Mouse (Mus musculus) liver, embryonic 14.5 days (tissue): ENCODE results near the gene Phyhipl. TPM values are rescaled to one million over a fixed set of nuclear protein-coding genes. Genes with fewer than 3 reads are reported as not detected.

Source experiments
- ATAC-seq: fragments of 200-750 bp; cut with Nextera tagmentation; 2 replicates; pipeline ENCODE4 v1.8.0; 2017; ENCODE audit warnings: moderate number of reproducible peaks, mild to moderate bottlenecking, moderate library complexity; ENCODE audit not compliant: insufficient read depth
- DNase-seq, 3 experiments: peaks; one replicate each; pipeline ENCODE4 v3.0.0-alpha.2; 2012 to 2013; ENCODE audit warnings: low read depth in 3 of 3, low spot score in 3 of 3
- H3K27ac ChIP-seq: fragments of 300-500 bp; sonication (generic); 2 replicates; pipeline ENCODE4 v1.5.1; 2014; ENCODE audit warnings: moderate library complexity, mild to moderate bottlenecking, control low read depth, inconsistent platforms
- H3K27me3 ChIP-seq: fragments of 300-500 bp; sonication (generic); 2 replicates; pipeline ENCODE4 v1.6.1; 2014; ENCODE audit warnings: mild to moderate bottlenecking, low read length, moderate library complexity; ENCODE audit not compliant: control insufficient read depth, insufficient read depth
- H3K36me3 ChIP-seq: fragments of 300-500 bp; sonication (generic); replicated peaks from 2 replicates; pipeline ENCODE4 v1.6.1; 2014; ENCODE audit warnings: low read depth; ENCODE audit not compliant: control insufficient read depth, insufficient read depth
- H3K4me1 ChIP-seq, 2 experiments: fragments of 200-500 bp in 1 of 2; fragments of 300-500 bp in 1 of 2; sonication (generic) in 1 of 2; replicated peaks; 2 replicates each; pipeline ENCODE4 v1.6.1; 2012 to 2014; ENCODE audit warnings: antibody characterized with exemption in 1 of 2, inconsistent platforms in 1 of 2, low read length in 1 of 2; ENCODE audit not compliant: control insufficient read depth in 2 of 2, insufficient read depth in 2 of 2
- H3K4me2 ChIP-seq: fragments of 300-500 bp; sonication (generic); 2 replicates; pipeline ENCODE4 v1.6.1; 2014; ENCODE audit warnings: low read depth, mild to moderate bottlenecking, control low read depth, moderate library complexity
- H3K4me3 ChIP-seq, 2 experiments: fragments of 200-500 bp in 1 of 2; fragments of 300-500 bp in 1 of 2; sonication (generic) in 1 of 2; 2 replicates each; pipeline ENCODE4 v1.5.1; 2012 to 2014; ENCODE audit warnings: low read depth in 2 of 2, low read length in 2 of 2, mild to moderate bottlenecking in 2 of 2, control low read depth in 1 of 2, inconsistent platforms in 1 of 2, moderate library complexity in 1 of 2; ENCODE audit not compliant: insufficient read depth in 1 of 2
- H3K9ac ChIP-seq: fragments of 300-500 bp; sonication (generic); replicated peaks from 2 replicates; pipeline ENCODE4 v1.6.1; 2014; ENCODE audit warnings: mild to moderate bottlenecking, control low read depth, moderate library complexity
- H3K9me3 ChIP-seq: fragments of 300-500 bp; sonication (generic); 2 replicates; pipeline ENCODE4 v1.6.1; 2016; ENCODE audit warnings: low read length, mixed read lengths; ENCODE audit not compliant: control insufficient read depth
- CTCF ChIP-seq: IDR thresholded peaks from 2 replicates; pipeline ENCODE4 v1.5.1; 2016; ENCODE audit warnings: antibody characterized with exemption, low read depth, control low read depth
- EP300 ChIP-seq: IDR thresholded peaks from 2 replicates; pipeline ENCODE4 v1.6.1; 2016; ENCODE audit warnings: antibody characterized with exemption, low read depth
- WGBS: fragments of 180-500 bp; shearing (Covaris S2); extraction: QIAGEN DNeasy Blood & Tissue Kit; methylation state at CpG from one replicate; pipeline ENCODE4 v1.1.7; 2014; ENCODE audit not compliant: insufficient replicate concordance; 5-methylcytosine and 5-hydroxymethylcytosine counted together
- polyA plus RNA-seq, 2 experiments: library from polyadenylated mRNA; depleted of rRNA in 1 of 2; stranded (reverse) in 1 of 2; unstranded in 1 of 2; fragments of >200 nt; fragmentation: Nextera tagmentation in 1 of 2; extraction: Ambion mirVana in 1 of 2; gene quantifications; 2 replicates each; pipeline versions ENCODE4 v1.2.1 to v1.2.3; 2012 to 2014

Gene Phyhipl
- polyA plus RNA-seq, 2 experiments, result 0.01 to 0.08 TPM

DNA sequence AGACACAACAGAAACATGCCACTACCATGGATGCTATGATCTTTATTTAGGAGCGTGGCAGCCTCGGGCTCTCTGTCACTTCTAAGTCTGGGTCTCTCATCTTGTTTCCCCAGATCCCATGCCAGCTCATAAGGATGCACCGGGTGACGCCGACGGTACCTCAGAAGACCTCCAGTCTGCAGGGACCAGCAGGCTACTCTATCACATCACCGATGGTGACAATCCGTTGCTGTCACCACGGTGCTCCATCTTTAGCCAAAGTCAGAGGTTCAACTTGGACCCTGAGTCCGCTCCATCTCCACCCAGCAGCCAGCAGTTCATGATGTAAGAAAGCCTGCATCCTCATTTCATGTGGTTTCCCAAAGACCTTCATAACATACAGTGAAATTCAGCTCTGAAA lies 121.2 kb downstream of the Phyhipl start:
- DNase-seq (no peak), ATAC-seq (no peak)
- Histone ChIP-seq H3K4me2 (no peak overlapping the region), H3K36me3 (no peaks in the 10 kb centered on the region), H3K9ac (no peak overlapping the region), H3K4me1 (no peaks in the 10 kb centered on the region), H3K27me3 (no peaks in the 10 kb centered on the region), H3K27ac (no peak overlapping the region), H3K9me3 (no peaks in the 10 kb centered on the region), H3K4me3 (no peak overlapping the region)
- TF ChIP-seq EP300 (no peak), CTCF (no peak)
- 78% methylated on average over 10 of the region's 10 CpGs for WGBS

DNA sequence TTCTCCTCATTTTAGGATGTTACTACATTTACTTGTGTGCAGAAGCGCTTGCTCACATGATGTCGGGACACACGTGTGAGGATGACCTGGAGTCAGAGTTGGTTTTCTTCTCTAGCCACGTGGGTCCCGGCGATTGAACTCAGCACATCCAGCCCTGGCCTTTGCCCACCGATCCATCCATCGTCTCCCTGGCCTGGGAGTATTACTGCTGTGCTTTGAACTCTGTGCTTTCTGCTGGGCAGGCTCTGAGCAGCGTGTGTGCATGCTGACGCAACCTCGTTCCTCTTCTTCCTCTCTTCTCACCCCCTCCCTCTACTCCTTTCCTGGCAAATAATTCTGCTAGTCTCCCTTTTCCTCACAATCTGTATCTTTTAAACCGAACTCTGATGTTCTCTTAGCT lies 121.8 kb downstream of the Phyhipl start:
- ATAC-seq, result no peak
- Histone ChIP-seq H3K4me2 (no peak overlapping the region), H3K9ac (no peak overlapping the region), H3K27me3 (no peaks in the 10 kb centered on the region), H3K4me1 (no peaks in the 10 kb centered on the region), H3K9me3 (no peaks in the 10 kb centered on the region), H3K27ac (no peak overlapping the region), H3K4me3 (no peak overlapping the region), H3K36me3 (no peaks in the 10 kb centered on the region)
- DNase-seq, result no peak
- WGBS, result 66% methylated on average over 12 of the region's 12 CpGs
- no peak for TF ChIP-seq CTCF
- no peak for TF ChIP-seq EP300

DNA sequence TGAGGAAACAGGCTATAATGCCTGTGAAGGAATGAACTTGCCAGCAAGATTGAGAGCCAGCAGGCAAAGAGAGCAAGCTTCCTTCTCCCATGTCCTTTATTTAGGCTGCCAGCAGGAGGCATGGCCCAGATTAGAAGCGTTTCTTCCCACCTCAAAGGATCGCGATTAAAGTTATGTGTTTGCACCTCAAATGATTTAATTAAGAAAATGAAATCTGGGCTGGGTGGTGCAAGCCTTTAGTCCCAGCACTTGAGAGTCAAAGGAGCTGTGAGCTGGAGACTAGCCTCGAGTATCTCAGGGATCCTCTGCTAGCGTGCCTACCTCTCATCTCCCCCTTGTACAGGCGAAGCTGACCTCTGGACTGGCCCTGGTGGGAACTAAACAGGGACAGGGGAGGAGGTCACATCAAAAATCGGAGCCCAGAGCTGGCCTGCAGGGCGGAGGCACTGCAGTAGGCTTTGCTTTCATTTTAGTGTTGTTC lies 122.4 kb downstream of the Phyhipl start:
- H3K27ac ChIP-seq, result no peak overlapping the region
- no peak for ATAC-seq
- no peak overlapping the region for H3K4me3 ChIP-seq
- no peaks in the 10 kb centered on the region for H3K36me3 ChIP-seq
- WGBS, result 51% methylated on average over 8 of the region's 8 CpGs
- no peak for DNase-seq
- no peak overlapping the region for H3K4me2 ChIP-seq
- no peaks in the 10 kb centered on the region for H3K27me3 ChIP-seq
- no peaks in the 10 kb centered on the region for H3K4me1 ChIP-seq
- no peak overlapping the region for H3K9ac ChIP-seq
- no peaks in the 10 kb centered on the region for H3K9me3 ChIP-seq
- no peak for TF ChIP-seq EP300
- TF ChIP-seq CTCF, result no peak

DNA sequence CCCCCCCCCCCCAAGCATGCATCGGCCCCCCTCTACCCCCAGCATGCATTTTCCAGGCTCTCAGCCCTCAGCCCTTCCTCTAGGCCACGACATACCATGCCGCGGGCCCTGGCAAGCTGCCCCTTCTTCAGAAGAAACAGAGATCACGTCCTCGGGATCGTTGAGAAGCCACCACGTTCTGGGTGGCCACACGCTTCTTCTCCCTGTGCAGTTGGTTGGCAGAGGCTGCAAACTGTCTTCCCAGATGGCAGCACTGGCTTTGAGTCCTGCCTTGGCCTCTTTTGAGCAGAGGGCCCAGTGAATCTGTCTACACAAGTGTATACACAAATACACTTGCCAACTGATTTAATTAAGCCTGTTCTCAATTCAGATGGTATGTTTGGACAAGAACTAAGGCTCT lies 123.5 kb downstream of the Phyhipl start:
- no peak for ATAC-seq
- TF ChIP-seq CTCF (no peak), EP300 (no peak)
- Histone ChIP-seq H3K4me3 (no peak overlapping the region), H3K9ac (no peak overlapping the region), H3K4me1 (no peaks in the 10 kb centered on the region), H3K4me2 (no peak overlapping the region), H3K27ac (no peak overlapping the region), H3K36me3 (no peaks in the 10 kb centered on the region), H3K27me3 (no peaks in the 10 kb centered on the region), H3K9me3 (no peaks in the 10 kb centered on the region)
- 77% methylated on average over 9 of the region's 9 CpGs for WGBS
- no peak for DNase-seq

DNA sequence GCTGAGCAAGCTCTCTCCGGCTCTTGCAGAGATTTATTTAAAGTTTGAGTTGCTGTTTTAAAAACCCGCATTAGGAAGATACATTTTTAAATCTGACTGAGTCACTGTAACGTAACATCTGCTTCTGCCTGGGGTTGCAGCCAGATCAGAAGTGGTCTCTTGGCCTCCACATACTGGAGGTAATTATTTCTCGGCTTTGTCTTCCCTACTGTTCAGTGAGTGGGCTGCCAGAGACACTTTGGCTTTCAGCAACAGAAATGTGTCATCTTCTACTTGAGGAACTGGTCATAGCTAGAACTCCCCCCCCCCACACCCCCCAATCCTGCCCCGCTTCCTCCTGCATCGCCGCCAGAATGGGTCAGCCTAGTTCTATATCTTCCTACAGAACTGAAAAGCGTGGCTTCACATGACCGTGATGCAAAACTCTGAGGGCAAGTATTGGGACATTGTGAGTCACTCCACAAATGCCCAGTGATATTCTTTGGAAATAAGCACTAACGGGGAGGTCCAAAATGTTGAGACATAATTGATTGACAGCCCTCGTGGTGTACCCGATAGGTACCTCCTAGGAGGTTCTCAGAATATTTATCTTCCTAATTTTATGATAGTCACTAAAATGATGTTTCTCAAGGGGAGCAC lies 125.5 kb downstream of the Phyhipl start:
- ATAC-seq (no peak), DNase-seq (no peak)
- TF ChIP-seq EP300, result no peak
- TF ChIP-seq CTCF, result no peak
- Histone ChIP-seq H3K9ac (no peak overlapping the region), H3K36me3 (no peaks in the 10 kb centered on the region), H3K27ac (no peak overlapping the region), H3K4me3 (no peak overlapping the region), H3K27me3 (no peaks in the 10 kb centered on the region), H3K4me2 (no peak overlapping the region), H3K4me1 (no peaks in the 10 kb centered on the region), H3K9me3 (no peaks in the 10 kb centered on the region)
- WGBS, result 66% methylated on average over 12 of the region's 12 CpGs
